Mouse (Mus musculus) hindbrain, embryonic 10.5 days (tissue): ENCODE data around the gene Grin2a. TPM values are rescaled to one million over a fixed set of nuclear protein-coding genes. Genes with fewer than 3 reads are reported as not detected.
A peak's percentile ranks its signal among the peaks of the same experiment; 100 is the strongest.

ENCODE experiments used
- DNase-seq: peaks from one replicate; pipeline ENCODE4 v3.0.0-alpha.2; 2017; ENCODE audit warnings: low spot score
- H3K27ac ChIP-seq: fragments of 300-500 bp; sonication (generic); 2 replicates; pipeline ENCODE4 v1.5.1; 2016; ENCODE audit warnings: mild to moderate bottlenecking, moderate library complexity
- H3K27me3 ChIP-seq: fragments of 300-500 bp; sonication (generic); 2 replicates; pipeline ENCODE4 v1.6.1; 2016; ENCODE audit warnings: mild to moderate bottlenecking; ENCODE audit not compliant: poor library complexity, insufficient read depth, severe bottlenecking
- H3K36me3 ChIP-seq: fragments of 300-500 bp; sonication (generic); 2 replicates; pipeline ENCODE4 v1.6.1; 2016; ENCODE audit warnings: mild to moderate bottlenecking, moderate library complexity
- H3K4me1 ChIP-seq: fragments of 300-500 bp; sonication (generic); replicated peaks from 2 replicates; pipeline ENCODE4 v1.6.1; 2016; ENCODE audit warnings: mild to moderate bottlenecking
- H3K4me3 ChIP-seq: fragments of 300-500 bp; sonication (generic); 2 replicates; pipeline ENCODE4 v1.5.1; 2016; ENCODE audit warnings: mild to moderate bottlenecking, moderate library complexity
- H3K9me3 ChIP-seq: fragments of 300-500 bp; sonication (generic); 2 replicates; pipeline ENCODE4 v1.6.1; 2016; ENCODE audit warnings: mild to moderate bottlenecking, moderate library complexity
- WGBS: fragments of 180-500 bp; shearing (Covaris S2); methylation state at CpG from one replicate; pipeline ENCODE4 v1.1.7; 2016; 5-methylcytosine and 5-hydroxymethylcytosine counted together
- polyA plus RNA-seq: library from polyadenylated mRNA; unstranded; fragments of >200 nt; fragmentation: Nextera tagmentation; extraction: Ambion mirVana; gene quantifications from 2 replicates; pipeline ENCODE4 v1.2.1, GENCODE M21; 2016

Grin2a gene
- polyA plus RNA-seq, 1 experiment from 2014 or later = 1.9 TPM

DNA sequence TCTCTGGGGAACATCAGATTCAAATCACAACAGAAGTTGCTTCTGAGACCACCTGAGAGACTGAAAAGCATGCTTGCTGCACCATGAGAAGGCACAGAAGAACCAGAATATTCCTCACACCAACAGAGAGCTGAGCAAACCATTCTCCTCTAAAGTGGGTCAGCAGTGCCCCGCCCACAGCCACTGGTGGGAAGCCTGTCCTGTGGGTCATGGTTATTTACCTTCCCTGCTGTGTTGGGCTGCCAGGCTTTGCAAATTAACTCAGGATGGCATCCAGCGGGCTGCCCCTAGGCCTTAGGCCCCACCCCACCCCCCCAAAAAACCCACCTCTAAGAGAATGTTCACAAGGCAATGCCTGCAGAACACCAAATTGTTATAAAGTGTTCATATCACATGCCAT, 96.2 kb downstream of the Grin2a start:
- no peak for DNase-seq
- Histone ChIP-seq H3K9me3 (no peaks in the 10 kb centered on the region), H3K36me3 (no peaks in the 10 kb centered on the region), H3K27me3 (no peaks in the 10 kb centered on the region), H3K4me3 (no peak overlapping the region), H3K4me1 (no peaks in the 10 kb centered on the region), H3K27ac (no peak overlapping the region)
- WGBS = 81% methylated on average over 2 of the region's 2 CpGs

DNA sequence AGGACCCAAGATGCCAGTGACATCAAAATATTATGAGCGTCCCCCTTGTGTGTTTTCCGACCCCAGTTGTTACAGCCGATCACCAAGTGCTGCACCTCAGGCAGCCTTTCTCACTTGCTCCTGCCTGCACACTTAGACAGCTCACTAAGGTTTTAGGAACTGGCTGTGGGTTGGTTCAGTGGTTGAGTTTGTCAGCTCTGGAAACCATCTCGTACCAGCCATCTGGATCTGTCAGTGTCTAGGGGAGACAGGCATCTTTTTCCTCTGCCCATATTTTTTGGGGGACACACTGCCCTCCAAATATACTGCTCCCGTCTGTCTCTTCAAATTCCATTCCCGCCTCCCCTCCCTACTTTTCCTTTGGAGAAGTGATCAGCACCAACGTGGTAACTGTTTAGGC, 99.8 kb downstream of the Grin2a start:
- Histone ChIP-seq H3K27ac (no peak overlapping the region), H3K36me3 (no peaks in the 10 kb centered on the region), H3K4me3 (no peak overlapping the region), H3K27me3 (no peaks in the 10 kb centered on the region), H3K9me3 (no peaks in the 10 kb centered on the region), H3K4me1 (no peaks in the 10 kb centered on the region)
- no peak for DNase-seq
- 74% methylated on average over 7 of the region's 7 CpGs for WGBS

GRCm38 (mm10) chr16:9886155-9886554, 109.2 kb downstream of the Grin2a start:
- Histone ChIP-seq H3K4me3 (no peak overlapping the region), H3K27me3 (no peaks in the 10 kb centered on the region), H3K9me3 (no peaks in the 10 kb centered on the region), H3K36me3 (no peaks in the 10 kb centered on the region), H3K27ac (no peak overlapping the region), H3K4me1 (no peaks in the 10 kb centered on the region)
- 90% methylated on average over 4 of the region's 4 CpGs for WGBS
- no peak for DNase-seq

- no peak overlapping the region for H3K4me3 ChIP-seq
- 94% methylated on average over 2 of the region's 2 CpGs for WGBS
- H3K4me1 ChIP-seq = no peaks in the 10 kb centered on the region
- no peak for DNase-seq
- H3K9me3 ChIP-seq = no peaks in the 10 kb centered on the region
- H3K27me3 ChIP-seq = no peaks in the 10 kb centered on the region
- H3K27ac ChIP-seq = no peak overlapping the region
- H3K36me3 ChIP-seq = no peaks in the 10 kb centered on the region
Measured at GRCm38 (mm10) chr16:9884141-9884540, 111.2 kb downstream of the Grin2a start.

DNA sequence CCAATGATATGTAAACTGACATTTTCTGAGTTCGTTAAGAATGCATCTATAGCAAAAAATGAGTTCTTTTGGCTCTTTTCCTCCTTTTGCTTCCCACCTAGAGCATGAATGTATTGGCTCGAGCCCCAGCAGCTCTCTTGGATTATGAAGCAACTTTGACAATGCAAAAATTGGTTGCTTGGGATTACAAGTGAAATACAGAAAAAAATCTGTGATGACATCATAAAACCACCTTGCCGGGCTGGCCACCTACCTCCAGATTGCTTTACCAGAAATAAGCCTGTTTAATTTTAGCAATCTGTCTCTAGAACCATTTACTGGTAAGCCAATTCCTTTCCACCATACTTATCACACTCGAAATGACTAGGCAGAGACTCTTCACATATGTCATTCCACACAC, 112.9 kb downstream of the Grin2a start:
- WGBS = 88% methylated on average over 4 of the region's 4 CpGs
- H3K9me3 ChIP-seq = no peaks in the 10 kb centered on the region
- no peak for DNase-seq
- H3K36me3 ChIP-seq = no peaks in the 10 kb centered on the region
- H3K4me1 ChIP-seq = no peaks in the 10 kb centered on the region
- no peak overlapping the region for H3K27ac ChIP-seq
- no peaks in the 10 kb centered on the region for H3K27me3 ChIP-seq
- H3K4me3 ChIP-seq = no peak overlapping the region

DNA sequence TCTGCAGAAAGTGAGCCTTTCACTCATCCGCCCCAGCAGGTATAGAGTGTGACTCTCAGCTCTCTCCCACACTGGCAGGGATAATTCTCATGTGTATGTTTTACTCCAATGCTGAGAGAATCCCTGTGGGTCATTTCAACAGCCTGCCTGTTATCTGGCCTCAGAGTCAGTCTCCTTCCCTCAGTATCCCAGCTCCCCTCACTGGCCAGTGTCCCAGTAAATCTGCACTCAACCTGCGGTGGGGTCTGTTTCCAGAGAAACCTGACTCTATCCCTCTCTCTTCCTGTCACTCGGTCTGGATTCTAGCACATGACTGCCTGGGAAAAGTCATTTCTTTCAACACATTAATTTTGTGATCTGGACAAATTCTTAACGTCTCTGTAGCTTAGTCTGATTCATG, 122.4 kb downstream of the Grin2a start:
- no peaks in the 10 kb centered on the region for H3K36me3 ChIP-seq
- no peak for DNase-seq
- H3K9me3 ChIP-seq = no peaks in the 10 kb centered on the region
- H3K4me3 ChIP-seq = no peak overlapping the region
- no peak overlapping the region for H3K27ac ChIP-seq
- H3K27me3 ChIP-seq = no peaks in the 10 kb centered on the region
- H3K4me1 ChIP-seq = no peaks in the 10 kb centered on the region
- 75% methylated on average over 4 of the region's 4 CpGs for WGBS

DNA sequence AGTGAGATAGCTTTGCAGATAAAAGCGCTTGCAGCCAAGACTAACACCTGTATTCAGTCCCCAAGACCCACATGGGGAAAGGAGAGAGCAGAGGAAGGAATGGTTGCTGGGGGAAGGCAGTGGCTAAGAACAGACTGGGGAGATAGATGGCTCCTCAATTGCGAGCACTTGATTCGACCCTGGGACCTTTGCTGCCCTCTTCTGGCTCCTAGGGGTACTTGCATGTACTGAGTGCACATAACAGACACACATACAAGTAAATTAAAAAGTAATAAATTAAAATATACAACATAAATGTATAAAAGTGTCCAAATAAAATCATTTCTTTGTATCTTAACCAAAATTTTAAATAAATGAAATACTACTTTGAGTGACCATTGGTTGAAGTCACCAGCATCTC, 129.7 kb downstream of the Grin2a start:
- Histone ChIP-seq H3K4me3 (no peak overlapping the region), H3K36me3 (no peaks in the 10 kb centered on the region), H3K4me1 (no peaks in the 10 kb centered on the region), H3K27ac (no peak overlapping the region), H3K9me3 (0 out of 2 replicates have a peak, but pooled peaks cover 2% of the 10 kb centered on the region), H3K27me3 (no peaks in the 10 kb centered on the region)
- no peak for DNase-seq
- WGBS = 81% methylated on average over 3 of the region's 3 CpGs

DNA sequence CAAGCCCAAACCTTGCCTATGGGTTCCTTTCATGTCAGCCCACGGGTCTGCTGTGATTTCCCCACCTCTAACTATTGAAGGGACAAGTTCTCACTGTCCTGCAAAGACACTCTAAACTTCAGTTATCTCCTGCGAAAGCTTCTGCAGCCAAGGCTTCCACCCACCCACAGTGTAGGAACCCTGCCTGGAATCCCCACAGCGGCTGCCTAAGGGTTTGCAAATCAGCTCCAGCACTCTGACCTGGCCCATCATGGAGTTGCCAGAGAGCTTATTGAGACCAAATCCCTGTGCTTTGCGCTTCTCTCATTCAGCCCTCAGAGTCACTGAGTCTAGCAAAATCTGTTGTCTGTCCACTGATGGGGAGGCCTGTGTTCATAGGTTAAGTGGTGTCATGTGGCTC, 130.3 kb downstream of the Grin2a start:
- DNase-seq = no peak
- Histone ChIP-seq H3K4me1 (no peaks in the 10 kb centered on the region), H3K9me3 (0 out of 2 replicates have a peak, but pooled peaks cover 2% of the 10 kb centered on the region), H3K36me3 (no peaks in the 10 kb centered on the region), H3K27ac (no peak overlapping the region), H3K27me3 (no peaks in the 10 kb centered on the region), H3K4me3 (no peak overlapping the region)
- 78% methylated on average over 4 of the region's 4 CpGs for WGBS

DNA sequence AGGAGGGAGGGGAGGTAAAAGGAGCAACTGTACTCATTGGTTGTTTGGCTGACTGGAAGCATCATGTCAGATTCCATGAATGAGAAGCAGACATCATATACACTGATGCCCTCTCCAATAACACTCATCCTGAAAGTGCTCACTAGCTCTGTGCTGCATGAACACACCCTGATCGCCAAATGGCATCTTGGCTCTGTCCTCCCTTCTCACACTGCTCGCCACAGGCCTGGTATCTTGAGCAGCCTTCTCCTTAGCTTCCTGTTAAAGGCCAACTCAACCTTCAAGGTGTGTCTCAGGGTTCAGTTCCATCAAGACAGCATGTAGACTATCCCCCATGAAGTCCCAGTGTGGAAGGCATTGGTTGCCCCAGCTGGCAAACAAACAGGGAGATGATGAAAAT, 137.6 kb downstream of the Grin2a start:
- no peaks in the 10 kb centered on the region for H3K4me1 ChIP-seq
- WGBS = 89% methylated on average over 2 of the region's 2 CpGs

DNA sequence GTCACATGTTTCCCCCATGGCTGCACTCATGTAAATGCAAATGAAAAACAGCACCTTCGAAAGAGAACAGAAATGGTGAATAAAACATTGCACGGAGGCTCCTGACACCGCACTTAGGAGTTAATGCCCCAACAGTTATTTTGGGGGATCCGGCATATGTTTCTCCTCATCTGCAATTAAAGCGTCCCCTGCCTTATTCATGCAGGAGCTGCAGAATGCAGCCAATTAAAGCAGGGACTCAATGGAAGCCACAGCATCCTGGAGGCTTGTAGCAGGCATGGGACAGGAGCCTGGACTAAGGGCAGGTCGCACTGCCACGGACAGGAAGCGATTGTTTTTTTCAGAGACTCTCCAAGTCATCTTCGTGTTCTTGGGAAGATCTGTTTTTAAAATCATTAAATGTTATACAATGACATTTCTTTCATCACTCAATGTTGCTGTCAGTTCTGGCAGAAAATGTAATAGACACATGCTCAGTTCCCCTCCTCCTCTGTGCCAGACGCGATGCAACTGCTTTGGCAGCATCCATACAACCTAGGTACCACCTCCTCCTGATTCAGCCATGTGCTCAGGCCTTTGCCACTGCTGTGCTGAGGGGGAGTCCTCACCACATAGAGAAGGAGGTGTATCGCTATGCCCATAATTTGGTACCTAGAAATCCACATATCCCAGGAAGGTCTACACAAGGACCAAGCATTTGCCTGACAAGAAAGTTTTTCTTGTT, 143.9 kb downstream of the Grin2a start:
- Histone ChIP-seq H3K36me3 (no peaks in the 10 kb centered on the region), H3K4me1 (no peaks in the 10 kb centered on the region), H3K9me3 (no peaks in the 10 kb centered on the region), H3K4me3 (no peak overlapping the region), H3K27me3 (no peaks in the 10 kb centered on the region), H3K27ac (no peak overlapping the region)
- WGBS = 89% methylated on average over 12 of the region's 12 CpGs
- DNase-seq = no peak

More for the DNA sequence above, 137.6 kb downstream of the Grin2a start:
- Histone ChIP-seq H3K36me3 (no peaks in the 10 kb centered on the region), H3K4me3 (no peak overlapping the region), H3K27me3 (no peaks in the 10 kb centered on the region), H3K9me3 (no peaks in the 10 kb centered on the region), H3K27ac (no peak overlapping the region)
- no peak for DNase-seq

- no peaks in the 10 kb centered on the region for H3K27me3 ChIP-seq
- no peaks in the 10 kb centered on the region for H3K36me3 ChIP-seq
- no peaks in the 10 kb centered on the region for H3K4me1 ChIP-seq
- no peaks in the 10 kb centered on the region for H3K9me3 ChIP-seq
- DNase-seq = no peak
- WGBS = 72% methylated on average over 3 of the region's 3 CpGs
- no peak overlapping the region for H3K27ac ChIP-seq
- no peak overlapping the region for H3K4me3 ChIP-seq
Measured at GRCm38 (mm10) chr16:9841496-9841895, 153.9 kb downstream of the Grin2a start.

DNA sequence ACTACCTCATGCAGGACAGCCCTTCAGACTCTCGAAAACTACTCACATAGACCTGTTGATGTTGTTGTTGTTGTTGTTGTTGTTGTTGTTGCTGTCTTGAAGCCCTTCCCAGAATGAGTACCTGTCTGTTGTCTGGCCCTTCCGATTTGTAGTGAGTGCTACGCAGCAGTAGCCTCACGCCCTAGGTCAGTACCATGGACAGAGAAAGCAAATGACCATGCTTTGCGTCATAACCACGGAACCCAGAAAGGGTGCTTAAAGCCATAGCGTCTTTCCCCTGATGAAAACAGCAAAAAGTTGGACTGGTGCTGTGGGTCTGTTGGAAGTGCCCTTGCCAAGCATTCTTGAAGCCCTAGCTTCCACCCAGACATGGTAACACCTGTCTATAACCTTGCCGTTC, 158.8 kb downstream of the Grin2a start:
- no peaks in the 10 kb centered on the region for H3K36me3 ChIP-seq
- peak; percentile 9 for DNase-seq
- no peak overlapping the region for H3K27ac ChIP-seq
- no peak overlapping the region for H3K4me3 ChIP-seq
- 49% methylated on average over 8 of the region's 8 CpGs for WGBS
- no peaks in the 10 kb centered on the region for H3K4me1 ChIP-seq
- no peaks in the 10 kb centered on the region for H3K9me3 ChIP-seq
- H3K27me3 ChIP-seq = no peaks in the 10 kb centered on the region; the same call in 1 of the 2 replicates

DNA sequence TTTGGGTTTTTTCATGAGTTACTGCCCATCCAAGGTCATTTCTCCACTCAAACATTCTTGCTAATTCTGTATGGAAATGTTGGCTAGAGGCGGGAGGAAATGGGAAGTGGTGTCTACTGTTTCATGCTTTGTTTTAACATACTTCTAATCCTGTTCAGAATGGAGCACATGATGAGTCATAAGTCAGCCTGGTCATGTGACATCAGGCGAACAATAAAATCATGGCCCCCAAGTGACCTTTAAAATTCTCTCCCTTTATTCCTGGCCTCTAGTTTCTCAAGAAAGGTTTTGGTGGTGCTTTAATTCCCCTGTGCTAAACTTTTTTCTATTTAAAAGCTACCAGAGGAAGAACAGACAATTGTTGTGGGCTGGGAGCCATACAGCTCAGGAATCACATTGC, 161.1 kb downstream of the Grin2a start:
- no peaks in the 10 kb centered on the region for H3K9me3 ChIP-seq
- 79% methylated on average over 2 of the region's 2 CpGs for WGBS
- H3K27me3 ChIP-seq = no peaks in the 10 kb centered on the region; the same call in 1 of the 2 replicates
- DNase-seq = no peak
- H3K4me1 ChIP-seq = no peaks in the 10 kb centered on the region
- no peak overlapping the region for H3K27ac ChIP-seq
- H3K36me3 ChIP-seq = no peaks in the 10 kb centered on the region
- H3K4me3 ChIP-seq = no peak overlapping the region

GRCm38 (mm10) chr16:9825110-9825483, 170.3 kb downstream of the Grin2a start:
- no peaks in the 10 kb centered on the region for H3K9me3 ChIP-seq
- DNase-seq = no peak
- H3K27ac ChIP-seq = no peak overlapping the region
- no peak overlapping the region for H3K4me3 ChIP-seq
- no peaks in the 10 kb centered on the region for H3K36me3 ChIP-seq
- no peaks in the 10 kb centered on the region for H3K4me1 ChIP-seq
- H3K27me3 ChIP-seq = peaks cover 4% of the 10 kb centered on the region; the same call in 1 of the 2 replicates
- 72% methylated on average over 2 of the region's 2 CpGs for WGBS
